Mouse (Mus musculus): ENCODE data around the gene Ptpn5. TPM values are rescaled to one million over a fixed set of nuclear protein-coding genes. Genes with fewer than 3 reads are reported as not detected.

The Ptpn5 gene
- polyA plus RNA-seq, 1 experiment from 2014 or later = 7.0 TPM

DNA sequence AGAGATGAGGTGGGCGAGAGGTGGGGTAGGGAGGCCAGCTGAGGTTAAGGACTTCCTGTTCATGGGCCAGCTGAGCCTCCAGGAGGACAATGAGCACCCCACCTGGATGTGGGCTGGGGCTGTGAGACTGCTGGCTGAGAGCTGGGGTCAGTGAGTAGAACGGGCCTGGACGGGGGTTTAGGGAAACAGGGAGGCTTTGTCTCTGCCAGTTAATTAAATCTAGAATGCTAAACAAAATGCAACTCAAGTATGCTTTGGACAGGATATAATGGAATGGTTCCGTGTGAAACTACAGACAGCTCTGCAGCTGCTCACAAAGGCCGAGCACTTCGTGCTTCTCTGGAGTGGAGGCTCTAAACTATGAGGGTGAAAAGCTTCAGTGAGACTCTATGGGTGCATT lies 32.9 kb downstream of the Ptpn5 start:
- Histone ChIP-seq H3K27me3 (ENCODE audit: insufficient read depth, low read length) (no peaks in the 10 kb centered on the region), H3K36me3 (ENCODE audit: insufficient read depth) (no peaks in the 10 kb centered on the region), H3K4me2 (no peak overlapping the region), H3K9ac (no peak overlapping the region), H3K9me3 (ENCODE audit: low read depth, low read length) (no peaks in the 10 kb centered on the region), H3K4me3 (ENCODE audit: low read depth, low read length) (no peak overlapping the region), H3K4me1 (ENCODE audit: insufficient read depth) (no peaks in the 10 kb centered on the region), H3K27ac (ENCODE audit: low read depth) (peak overlapping the region; percentile 27; the same call in 1 of the 2 replicates)
- peak; percentile 56 for DNase-seq
- WGBS = 48% methylated on average over 6 of the region's 6 CpGs
- ATAC-seq (ENCODE audit: insufficient read depth) = peak; percentile 50
- TF ChIP-seq CTCF (IDR thresholded peaks at IDR 0.05; ENCODE audit: low read depth) = no peak

DNA sequence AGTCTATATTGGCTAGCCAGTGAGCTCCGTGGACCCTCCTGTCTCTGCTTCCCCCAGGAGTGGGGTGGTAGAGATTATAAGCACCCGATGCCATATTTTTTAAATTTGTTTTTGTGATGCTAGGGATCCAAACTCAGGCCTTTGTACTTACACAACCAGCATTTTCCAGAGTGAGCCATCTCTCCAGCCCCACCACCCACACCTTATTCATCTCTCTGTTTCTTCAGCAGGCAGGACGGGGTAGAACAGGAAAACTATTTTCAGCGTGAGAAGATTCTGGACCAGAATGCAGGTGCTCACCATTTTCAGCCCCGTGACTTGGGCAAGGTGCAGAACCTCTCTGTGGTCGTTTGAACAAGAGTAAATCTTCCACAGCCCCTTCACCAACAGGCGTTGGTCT lies 34.2 kb downstream of the Ptpn5 start:
- ATAC-seq (ENCODE audit: insufficient read depth) (no peak), DNase-seq (no peak)
- no peaks in the 10 kb centered on the region for H3K4me1 ChIP-seq (ENCODE audit: insufficient read depth)
- no peak overlapping the region for H3K4me3 ChIP-seq (ENCODE audit: low read depth, low read length)
- no peak overlapping the region for H3K4me2 ChIP-seq
- no peaks in the 10 kb centered on the region for H3K36me3 ChIP-seq (ENCODE audit: insufficient read depth)
- no peak overlapping the region for H3K27ac ChIP-seq (ENCODE audit: low read depth)
- no peaks in the 10 kb centered on the region for H3K27me3 ChIP-seq (ENCODE audit: insufficient read depth, low read length)
- WGBS = 82% methylated on average over 7 of the region's 7 CpGs
- H3K9me3 ChIP-seq (ENCODE audit: low read depth, low read length) = no peaks in the 10 kb centered on the region
- H3K9ac ChIP-seq = no peak overlapping the region
- no peak for TF ChIP-seq CTCF (IDR thresholded peaks at IDR 0.05; ENCODE audit: low read depth)

DNA sequence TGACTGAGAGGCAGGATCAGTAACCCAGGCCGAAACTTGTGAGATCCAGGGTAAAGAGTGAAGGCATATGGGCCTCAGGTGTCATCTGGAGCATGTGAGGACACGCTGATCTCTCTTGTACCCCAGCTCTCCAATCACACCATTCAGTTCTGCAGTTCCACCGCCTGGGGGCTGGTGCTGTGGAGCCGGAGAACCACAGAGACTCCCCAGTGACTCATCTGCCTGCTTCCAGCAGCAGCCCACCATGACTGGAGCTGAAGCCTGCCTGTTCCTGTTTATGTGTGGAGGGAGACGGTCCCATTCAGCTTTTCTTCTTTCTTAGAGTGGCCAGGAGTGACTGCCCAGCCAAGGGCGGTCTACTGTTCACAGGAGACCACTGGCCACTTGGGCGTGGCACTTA lies 35.4 kb downstream of the Ptpn5 start:
- Histone ChIP-seq H3K36me3 (ENCODE audit: insufficient read depth) (no peaks in the 10 kb centered on the region), H3K27ac (ENCODE audit: low read depth) (no peak overlapping the region), H3K27me3 (ENCODE audit: insufficient read depth, low read length) (no peaks in the 10 kb centered on the region), H3K9me3 (ENCODE audit: low read depth, low read length) (no peaks in the 10 kb centered on the region), H3K4me2 (no peak overlapping the region), H3K4me3 (ENCODE audit: low read depth, low read length) (no peak overlapping the region), H3K4me1 (ENCODE audit: insufficient read depth) (no peaks in the 10 kb centered on the region), H3K9ac (no peak overlapping the region)
- DNase-seq (no peak), ATAC-seq (ENCODE audit: insufficient read depth) (no peak)
- TF ChIP-seq CTCF (IDR thresholded peaks at IDR 0.05; ENCODE audit: low read depth) = peak; percentile 13; the same call in 1 of the 2 replicates
- 56% methylated on average over 7 of the region's 7 CpGs for WGBS

DNA sequence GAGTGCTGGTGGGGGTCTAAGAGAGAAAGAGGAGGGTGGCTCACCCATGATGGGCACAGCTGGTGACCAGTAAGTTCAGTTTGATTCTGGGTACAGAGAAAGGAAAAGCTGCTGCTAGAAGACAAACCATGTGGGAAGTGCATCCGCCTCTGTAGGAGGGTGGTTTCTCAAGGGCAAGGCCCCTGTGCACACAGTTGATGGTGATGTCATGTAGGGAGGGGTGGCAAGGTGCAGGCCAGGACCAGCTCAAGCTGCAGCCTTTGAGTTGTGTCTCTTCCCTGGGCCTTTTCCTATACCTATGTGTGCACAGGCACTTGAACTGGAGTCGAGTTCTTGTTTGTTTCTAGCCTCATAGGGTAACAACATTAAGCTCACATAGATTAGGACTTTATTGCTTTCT lies 38.5 kb downstream of the Ptpn5 start:
- Histone ChIP-seq H3K27ac (ENCODE audit: low read depth) (no peak overlapping the region), H3K9ac (no peak overlapping the region), H3K27me3 (ENCODE audit: insufficient read depth, low read length) (no peaks in the 10 kb centered on the region), H3K9me3 (ENCODE audit: low read depth, low read length) (no peaks in the 10 kb centered on the region), H3K4me2 (no peak overlapping the region), H3K36me3 (ENCODE audit: insufficient read depth) (no peaks in the 10 kb centered on the region), H3K4me3 (ENCODE audit: low read depth, low read length) (no peak overlapping the region), H3K4me1 (ENCODE audit: insufficient read depth) (no peaks in the 10 kb centered on the region)
- no peak for TF ChIP-seq CTCF (IDR thresholded peaks at IDR 0.05; ENCODE audit: low read depth)
- DNase-seq (no peak), ATAC-seq (ENCODE audit: insufficient read depth) (no peak)
- WGBS = 52% methylated on average over 2 of the region's 2 CpGs

DNA sequence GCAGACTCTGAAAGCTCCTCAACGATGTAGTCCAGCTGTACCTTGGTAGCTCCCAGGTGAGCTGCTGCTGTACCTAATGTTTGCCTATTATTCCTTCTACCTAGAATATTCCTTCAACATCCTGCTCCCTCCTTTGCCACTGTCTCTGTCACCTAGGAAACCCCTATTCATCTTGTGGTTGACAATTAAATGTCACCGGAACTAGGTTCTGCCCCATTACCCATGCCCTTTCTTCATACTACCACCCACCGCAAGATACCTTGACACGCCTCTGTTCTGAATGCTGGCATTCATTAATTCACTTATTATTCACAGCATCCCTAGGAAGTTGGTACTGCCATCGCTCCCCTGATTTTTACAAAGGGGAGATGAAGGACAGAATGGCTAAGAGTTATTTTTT lies 39.5 kb downstream of the Ptpn5 start:
- H3K4me1 ChIP-seq (ENCODE audit: insufficient read depth) = no peaks in the 10 kb centered on the region
- no peak for TF ChIP-seq CTCF (IDR thresholded peaks at IDR 0.05; ENCODE audit: low read depth)
- no peaks in the 10 kb centered on the region for H3K9me3 ChIP-seq (ENCODE audit: low read depth, low read length)
- ATAC-seq (ENCODE audit: insufficient read depth) = no peak
- no peak overlapping the region for H3K9ac ChIP-seq
- H3K4me3 ChIP-seq (ENCODE audit: low read depth, low read length) = no peak overlapping the region
- H3K4me2 ChIP-seq = no peak overlapping the region
- H3K36me3 ChIP-seq (ENCODE audit: insufficient read depth) = no peaks in the 10 kb centered on the region
- DNase-seq = no peak
- H3K27me3 ChIP-seq (ENCODE audit: insufficient read depth, low read length) = no peaks in the 10 kb centered on the region
- WGBS = 83% methylated on average over 5 of the region's 5 CpGs
- H3K27ac ChIP-seq (ENCODE audit: low read depth) = no peak overlapping the region

DNA sequence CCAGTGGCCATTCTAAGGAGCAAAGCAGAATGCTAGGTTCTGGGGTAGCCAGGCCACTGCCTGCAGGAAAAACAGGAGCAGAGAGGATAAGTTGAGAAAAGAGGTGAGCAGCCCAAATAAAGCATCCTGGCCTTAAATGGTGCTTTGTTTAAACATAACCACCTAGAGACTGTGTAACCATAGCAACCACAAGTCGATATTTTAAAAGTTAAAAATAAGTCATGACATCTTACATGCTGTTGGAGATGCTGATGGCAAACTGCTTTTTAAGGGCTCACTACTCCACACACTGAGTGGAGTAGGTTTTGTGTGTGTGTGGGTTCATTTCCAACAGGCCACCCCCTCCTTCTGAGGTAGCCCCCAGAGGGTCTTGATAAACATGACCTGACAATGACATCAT lies 48.4 kb downstream of the Ptpn5 start:
- Histone ChIP-seq H3K27me3 (ENCODE audit: insufficient read depth, low read length) (no peaks in the 10 kb centered on the region), H3K9me3 (ENCODE audit: low read depth, low read length) (no peaks in the 10 kb centered on the region), H3K9ac (no peak overlapping the region), H3K4me3 (ENCODE audit: low read depth, low read length) (no peak overlapping the region), H3K4me2 (no peak overlapping the region), H3K36me3 (ENCODE audit: insufficient read depth) (no peaks in the 10 kb centered on the region), H3K4me1 (ENCODE audit: insufficient read depth) (no peaks in the 10 kb centered on the region), H3K27ac (ENCODE audit: low read depth) (no peak overlapping the region)
- DNase-seq (no peak), ATAC-seq (ENCODE audit: insufficient read depth) (no peak)
- 48% methylated on average over 1 of the region's 1 CpGs for WGBS
- no peak for TF ChIP-seq CTCF (IDR thresholded peaks at IDR 0.05; ENCODE audit: low read depth)

DNA sequence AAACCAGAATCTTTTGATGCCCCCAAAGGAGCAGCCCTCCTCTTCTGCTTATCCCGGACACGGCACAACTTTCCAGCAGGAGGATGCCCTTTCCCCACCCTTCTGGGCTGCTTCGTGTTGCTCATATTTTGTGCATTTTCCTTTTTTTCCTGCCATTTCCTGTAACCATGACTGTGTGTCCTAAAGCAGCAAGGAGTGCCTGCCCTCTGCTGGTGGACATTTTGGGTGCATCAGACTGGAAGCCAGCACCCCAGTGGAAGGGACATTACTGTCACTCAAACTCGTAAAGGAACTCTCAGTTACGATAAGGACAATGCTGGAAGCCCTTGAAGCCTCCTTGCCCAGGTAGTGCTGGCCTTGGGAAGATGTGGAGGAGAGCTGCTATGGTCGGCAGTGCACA lies 52.2 kb downstream of the Ptpn5 start:
- 18% methylated on average over 6 of the region's 6 CpGs for WGBS
- H3K27ac ChIP-seq (ENCODE audit: low read depth) = no peak overlapping the region
- H3K4me1 ChIP-seq (ENCODE audit: insufficient read depth) = no peaks in the 10 kb centered on the region
- H3K4me2 ChIP-seq = peak overlapping the region; percentile 18; the same call in 1 of the 2 replicates
- no peaks in the 10 kb centered on the region for H3K27me3 ChIP-seq (ENCODE audit: insufficient read depth, low read length)
- no peaks in the 10 kb centered on the region for H3K36me3 ChIP-seq (ENCODE audit: insufficient read depth)
- peak; percentile 92 for DNase-seq
- peak; percentile 61; the same call in 1 of the 2 replicates for ATAC-seq (ENCODE audit: insufficient read depth)
- TF ChIP-seq CTCF (IDR thresholded peaks at IDR 0.05; ENCODE audit: low read depth) = peak; percentile 98
- H3K4me3 ChIP-seq (ENCODE audit: low read depth, low read length) = no peak overlapping the region
- H3K9me3 ChIP-seq (ENCODE audit: low read depth, low read length) = no peaks in the 10 kb centered on the region
- H3K9ac ChIP-seq = no peak overlapping the region

DNA sequence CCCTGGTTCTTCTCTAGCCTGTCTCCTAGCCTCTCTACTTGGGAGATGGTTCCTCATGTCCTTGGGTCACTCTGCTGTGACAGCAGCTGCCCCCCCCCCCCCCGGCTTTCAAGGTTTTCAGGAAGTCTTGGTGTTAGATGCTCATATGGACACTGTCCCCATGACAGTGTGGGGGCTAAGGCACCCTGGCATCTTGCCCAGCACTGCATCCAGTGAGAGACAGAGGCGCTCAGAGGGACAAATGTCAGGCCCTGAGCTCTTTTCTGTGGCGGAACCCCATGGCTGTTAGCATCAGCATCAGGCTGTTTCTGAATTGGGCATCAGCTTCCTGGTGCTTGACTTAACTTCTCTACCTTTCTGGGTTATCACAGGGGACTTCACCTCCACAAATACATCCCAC lies 52.6 kb downstream of the Ptpn5 start:
- peak overlapping the region; percentile 18; the same call in 1 of the 2 replicates for H3K4me2 ChIP-seq
- H3K27ac ChIP-seq (ENCODE audit: low read depth) = no peak overlapping the region
- no peaks in the 10 kb centered on the region for H3K9me3 ChIP-seq (ENCODE audit: low read depth, low read length)
- DNase-seq = peak; percentile 72
- H3K36me3 ChIP-seq (ENCODE audit: insufficient read depth) = no peaks in the 10 kb centered on the region
- H3K27me3 ChIP-seq (ENCODE audit: insufficient read depth, low read length) = no peaks in the 10 kb centered on the region
- H3K4me3 ChIP-seq (ENCODE audit: low read depth, low read length) = no peak overlapping the region
- H3K9ac ChIP-seq = no peak overlapping the region
- WGBS = 36% methylated on average over 3 of the region's 3 CpGs
- no peaks in the 10 kb centered on the region for H3K4me1 ChIP-seq (ENCODE audit: insufficient read depth)
- no peak for TF ChIP-seq CTCF (IDR thresholded peaks at IDR 0.05; ENCODE audit: low read depth)
- 0 out of 2 replicates have a peak, but pooled peaks have one; percentile 64 for ATAC-seq (ENCODE audit: insufficient read depth)

All from lung, embryonic 14.5 days (tissue).